Mouse (Mus musculus) heart, embryonic 14.5 days (tissue): ENCODE data around the gene Gmds. TPM values are rescaled to one million over a fixed set of nuclear protein-coding genes. Genes with fewer than 3 reads are reported as not detected.
A peak's percentile ranks its signal among the peaks of the same experiment; 100 is the strongest.

Experiments used
- ATAC-seq: fragments of 200-750 bp; cut with Nextera tagmentation; 2 replicates; pipeline ENCODE4 v1.8.0; 2017; ENCODE audit warnings: low read depth, moderate TSS enrichment; ENCODE audit not compliant: insufficient number of reproducible peaks, insufficient read depth, low FRiP score
- H3K27ac ChIP-seq, 2 experiments: fragments of 200-500 bp in 1 of 2; fragments of 300-500 bp in 1 of 2; sonication (generic) in 1 of 2; replicated peaks in 1 of 2; 2 replicates each; pipeline ENCODE4 v1.5.1; 2012 to 2014; ENCODE audit warnings: low read depth in 2 of 2, low read length in 2 of 2, control low read depth in 1 of 2, mild to moderate bottlenecking in 1 of 2, mixed read lengths in 1 of 2; ENCODE audit not compliant: control insufficient read depth in 1 of 2, insufficient read depth in 1 of 2
- H3K27me3 ChIP-seq: fragments of 300-500 bp; sonication (generic); 2 replicates; pipeline ENCODE4 v1.6.1; 2014; ENCODE audit warnings: mild to moderate bottlenecking, low read length, control low read depth; ENCODE audit not compliant: control insufficient read depth, insufficient read depth
- H3K36me3 ChIP-seq: fragments of 300-500 bp; sonication (generic); 2 replicates; pipeline ENCODE4 v1.6.1; 2014; ENCODE audit warnings: mild to moderate bottlenecking, control low read depth, low read length, mixed read lengths; ENCODE audit not compliant: control insufficient read depth, insufficient read depth
- H3K4me1 ChIP-seq, 2 experiments: fragments of 200-500 bp in 1 of 2; fragments of 300-500 bp in 1 of 2; sonication (generic) in 1 of 2; 2 replicates each; pipeline ENCODE4 v1.6.1; 2012 to 2014; ENCODE audit warnings: low read length in 2 of 2, control low read depth in 1 of 2, mixed read lengths in 1 of 2; ENCODE audit not compliant: control insufficient read depth in 2 of 2, insufficient read depth in 2 of 2
- H3K4me2 ChIP-seq: fragments of 300-500 bp; sonication (generic); 2 replicates; pipeline ENCODE4 v1.6.1; 2014; ENCODE audit warnings: mild to moderate bottlenecking, low read length
- H3K4me3 ChIP-seq, 2 experiments: fragments of 200-500 bp in 1 of 2; fragments of 300-500 bp in 1 of 2; sonication (generic) in 1 of 2; 2 replicates each; pipeline ENCODE4 v1.5.1; 2012 to 2014; ENCODE audit warnings: low read length in 2 of 2, mild to moderate bottlenecking in 2 of 2, control low read depth in 1 of 2, low read depth in 1 of 2, moderate library complexity in 1 of 2; ENCODE audit not compliant: control insufficient read depth in 1 of 2, insufficient read depth in 1 of 2
- H3K9ac ChIP-seq: fragments of 300-500 bp; sonication (generic); 2 replicates; pipeline ENCODE4 v1.6.1; 2014; ENCODE audit warnings: mild to moderate bottlenecking, low read length
- H3K9me3 ChIP-seq: fragments of 300-500 bp; sonication (generic); 2 replicates; pipeline ENCODE4 v1.6.1; 2016; ENCODE audit warnings: low read length, control low read depth; ENCODE audit not compliant: control insufficient read depth
- WGBS: fragments of 180-500 bp; shearing (Covaris S2); extraction: QIAGEN DNeasy Blood & Tissue Kit; methylation state at CpG from one replicate; pipeline ENCODE4 v1.1.7; 2014; 5-methylcytosine and 5-hydroxymethylcytosine counted together
- polyA plus RNA-seq: library from polyadenylated mRNA; unstranded; fragments of >200 nt; fragmentation: Nextera tagmentation; extraction: Ambion mirVana; gene quantifications from 2 replicates; pipeline ENCODE4 v1.2.1, GENCODE M21; 2014

Gene Gmds
- polyA plus RNA-seq, 1 experiment from 2014 or later = 28.7 TPM

- Histone ChIP-seq H3K9ac (no peak overlapping the region), H3K9me3 (no peaks in the 10 kb centered on the region), H3K4me1 (peaks cover 5 to 10% of the 10 kb centered on the region in 2 experiments; a peak in 3 of 4 replicates), H3K4me3 (no peak overlapping the region), H3K27ac (peak overlapping the region in 1 of 2 experiments; percentile 11; a peak in 1 of 4 replicates), H3K4me2 (no peak overlapping the region), H3K36me3 (no peaks in the 10 kb centered on the region), H3K27me3 (no peaks in the 10 kb centered on the region)
- no peak for ATAC-seq
- 26% methylated on average over 2 of the region's 2 CpGs for WGBS
Observed at GRCm38 (mm10) chr13:32256121-32256520, 82.4 kb downstream of the Gmds start.

- Histone ChIP-seq H3K4me1 (peaks cover 5 to 6% of the 10 kb centered on the region in 2 experiments; a peak in 2 of 4 replicates), H3K27me3 (no peaks in the 10 kb centered on the region), H3K4me2 (no peak overlapping the region), H3K27ac (no peak overlapping the region; a peak in 1 of 4 replicates), H3K4me3 (no peak overlapping the region), H3K9me3 (no peaks in the 10 kb centered on the region), H3K9ac (no peak overlapping the region), H3K36me3 (no peaks in the 10 kb centered on the region)
- 48% methylated on average over 4 of the region's 4 CpGs for WGBS
- no peak for ATAC-seq
Observed at GRCm38 (mm10) chr13:32252276-32252675, 86.3 kb downstream of the Gmds start.

- H3K4me1 ChIP-seq = peaks cover 0 to 2% of the 10 kb centered on the region in 2 experiments; a peak in 1 of 4 replicates
- H3K36me3 ChIP-seq = no peaks in the 10 kb centered on the region
- H3K27me3 ChIP-seq = no peaks in the 10 kb centered on the region
- H3K27ac ChIP-seq = no peak overlapping the region; a peak in 1 of 4 replicates
- H3K4me2 ChIP-seq = no peak overlapping the region
- no peak for ATAC-seq
- H3K9ac ChIP-seq = no peak overlapping the region
- no peak overlapping the region for H3K4me3 ChIP-seq
- H3K9me3 ChIP-seq = no peaks in the 10 kb centered on the region
- WGBS = 38% methylated on average over 4 of the region's 4 CpGs
Observed at GRCm38 (mm10) chr13:32242200-32242599, 96.3 kb downstream of the Gmds start.

- no peaks in the 10 kb centered on the region for H3K27me3 ChIP-seq
- no peak overlapping the region for H3K4me2 ChIP-seq
- WGBS = 37% methylated on average over 3 of the region's 3 CpGs
- peak overlapping the region; percentile 56 to 73; a peak in 2 of 4 replicates for H3K27ac ChIP-seq
- H3K4me1 ChIP-seq = peaks cover 5 to 10% of the 10 kb centered on the region in 2 experiments
- no peaks in the 10 kb centered on the region for H3K36me3 ChIP-seq
- peak; percentile 90 for ATAC-seq
- H3K9ac ChIP-seq = no peak overlapping the region
- no peak overlapping the region for H3K4me3 ChIP-seq
- H3K9me3 ChIP-seq = no peaks in the 10 kb centered on the region
Observed at GRCm38 (mm10) chr13:32236269-32236678, 102.3 kb downstream of the Gmds start.

- no peak for ATAC-seq
- peak overlapping the region in 1 of 2 experiments; percentile 56; a peak in 2 of 4 replicates for H3K27ac ChIP-seq
- WGBS = 75% methylated on average over 4 of the region's 4 CpGs
- no peak overlapping the region for H3K4me2 ChIP-seq
- H3K4me1 ChIP-seq = peaks cover 5 to 10% of the 10 kb centered on the region in 2 experiments
- no peaks in the 10 kb centered on the region for H3K36me3 ChIP-seq
- H3K4me3 ChIP-seq = no peak overlapping the region
- H3K27me3 ChIP-seq = no peaks in the 10 kb centered on the region
- no peak overlapping the region for H3K9ac ChIP-seq
- no peaks in the 10 kb centered on the region for H3K9me3 ChIP-seq
Observed at GRCm38 (mm10) chr13:32235046-32235445, 103.5 kb downstream of the Gmds start.

GRCm38 (mm10) chr13:32234019-32234418, 104.5 kb downstream of the Gmds start:
- peak overlapping the region; percentile 56 for H3K4me2 ChIP-seq
- H3K27ac ChIP-seq = peak overlapping the region; percentile 22 to 65; a peak in 3 of 4 replicates
- ATAC-seq = peak; percentile 79
- H3K9me3 ChIP-seq = no peaks in the 10 kb centered on the region
- H3K4me3 ChIP-seq = peak overlapping the region; percentile 16 to 29; a peak in 3 of 4 replicates
- no peaks in the 10 kb centered on the region for H3K36me3 ChIP-seq
- 8% methylated on average over 9 of the region's 9 CpGs for WGBS
- H3K4me1 ChIP-seq = peaks cover 5 to 10% of the 10 kb centered on the region in 2 experiments
- peak overlapping the region; percentile 48 for H3K9ac ChIP-seq
- no peaks in the 10 kb centered on the region for H3K27me3 ChIP-seq

- ATAC-seq = no peak
- H3K9me3 ChIP-seq = no peaks in the 10 kb centered on the region
- no peak overlapping the region for H3K4me2 ChIP-seq
- H3K27ac ChIP-seq = 0 out of 4 replicates have a peak overlapping the region, but pooled peaks of 1 of the 2 experiments have one; percentile 21
- H3K9ac ChIP-seq = no peak overlapping the region
- peaks cover 5 to 10% of the 10 kb centered on the region in 2 experiments for H3K4me1 ChIP-seq
- no peaks in the 10 kb centered on the region for H3K36me3 ChIP-seq
- H3K27me3 ChIP-seq = no peaks in the 10 kb centered on the region
- H3K4me3 ChIP-seq = no peak overlapping the region
- 67% methylated on average over 5 of the region's 5 CpGs for WGBS
Observed at GRCm38 (mm10) chr13:32232391-32232790, 106.1 kb downstream of the Gmds start.

- peaks cover 5 to 10% of the 10 kb centered on the region in 2 experiments for H3K4me1 ChIP-seq
- no peak overlapping the region for H3K9ac ChIP-seq
- no peak overlapping the region for H3K4me2 ChIP-seq
- no peak overlapping the region for H3K4me3 ChIP-seq
- H3K36me3 ChIP-seq = no peaks in the 10 kb centered on the region
- no peaks in the 10 kb centered on the region for H3K27me3 ChIP-seq
- no peak overlapping the region for H3K27ac ChIP-seq
- H3K9me3 ChIP-seq = no peaks in the 10 kb centered on the region
- no peak for ATAC-seq
- 86% methylated on average over 5 of the region's 5 CpGs for WGBS
Observed at GRCm38 (mm10) chr13:32231956-32232355, 106.6 kb downstream of the Gmds start.
